Mouse (Mus musculus): Measurements from ENCODE around the gene B3gnt3. TPM values are rescaled to one million over a fixed set of nuclear protein-coding genes. Genes with fewer than 3 reads are reported as not detected.

B3gnt3 gene
- polyA plus RNA-seq, 1 experiment from 2014 or later = 0.56 TPM

DNA sequence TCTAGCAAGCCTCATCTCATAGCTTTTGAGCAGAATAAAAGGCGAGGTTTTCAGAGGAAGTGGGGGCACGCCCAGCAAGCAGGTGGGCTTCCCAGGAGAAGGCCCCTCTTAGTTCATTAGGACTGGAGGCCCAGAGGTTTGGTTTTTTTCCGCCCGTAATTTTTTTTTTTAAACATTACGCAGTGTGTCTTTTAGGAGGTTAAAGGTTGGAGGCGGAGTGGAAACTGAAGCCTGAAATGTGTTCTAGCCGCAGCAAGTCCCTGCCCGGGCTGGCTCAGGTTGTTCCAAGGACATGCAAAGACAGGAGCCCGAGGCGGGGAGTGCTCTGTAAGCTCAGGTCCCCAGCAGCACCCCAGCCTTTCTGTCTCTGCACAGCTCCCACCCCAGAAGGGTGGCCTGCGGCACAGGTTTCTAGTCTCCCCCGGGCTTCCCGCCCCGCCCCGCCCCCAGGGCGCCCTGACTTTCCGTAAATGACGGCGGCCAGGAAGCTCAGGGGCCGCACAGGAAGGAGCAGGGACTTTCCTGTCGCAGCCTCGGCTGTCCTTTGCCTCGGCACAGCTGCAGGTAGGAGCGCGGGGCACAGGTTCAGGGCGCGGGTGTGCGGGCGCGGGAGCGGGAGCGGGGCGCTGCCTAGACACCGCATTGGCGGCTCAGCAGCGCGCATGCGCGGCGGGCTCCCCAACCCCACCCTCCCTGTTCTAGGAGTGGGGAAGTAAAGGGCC lies 25.4 kb downstream of the B3gnt3 start, which contains the start of gene Jak3:
TSS of gene Jak3 (plus strand) at position 277 of the 722 bp plus-strand sequence.
- Histone ChIP-seq H3K9ac (replicated peaks) (peak within 1 kb of the TSS; percentile 63), H3K27ac (replicated peaks) (peak within 1 kb of the TSS; percentile 67)
- peak; percentile 66 for ATAC-seq (ENCODE audit: low FRiP score)

DNA sequence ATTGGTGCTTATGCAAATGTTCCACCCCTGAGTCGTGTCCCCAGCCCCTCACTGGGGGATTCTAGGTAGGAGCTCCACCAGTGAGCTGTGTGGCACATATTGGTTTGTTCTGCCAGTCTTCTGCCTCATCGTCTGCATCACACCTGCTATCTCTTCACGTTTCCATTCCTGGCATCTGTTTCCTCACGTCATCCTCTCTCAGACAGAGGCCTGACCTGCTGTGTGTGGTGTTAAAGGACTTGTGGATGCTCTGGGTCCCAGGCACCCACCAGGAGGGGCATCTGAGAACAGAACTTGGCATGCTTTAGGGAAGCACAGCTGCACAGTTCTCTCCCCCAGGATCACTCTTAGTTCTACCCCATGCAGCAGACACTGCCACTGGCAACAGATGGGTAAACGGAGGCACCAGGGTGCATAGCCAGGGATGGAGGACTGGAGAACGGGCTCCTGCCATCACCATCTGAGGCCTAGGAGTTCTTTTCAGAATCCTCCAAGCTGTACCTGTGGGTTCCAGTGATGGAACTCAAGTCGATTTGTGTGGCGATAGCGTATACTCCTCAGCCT lies 26.1 kb downstream of the B3gnt3 start:
- H3K4me2 ChIP-seq = peak overlapping the region; percentile 66
- H3K9ac ChIP-seq (replicated peaks) = peak overlapping the region; percentile 63; the same call in 1 of the 2 replicates
- H3K9me3 ChIP-seq (replicated peaks) = no peaks in the 10 kb centered on the region
- 30% methylated on average over 9 of the region's 9 CpGs for WGBS
- peak overlapping the region; percentile 51 for H3K4me3 ChIP-seq (replicated peaks)
- H3K27me3 ChIP-seq (replicated peaks) = peaks cover 48% of the 10 kb centered on the region
- H3K36me3 ChIP-seq = no peaks in the 10 kb centered on the region
- ATAC-seq (ENCODE audit: low FRiP score) = no peak
- peaks cover 31% of the 10 kb centered on the region for H3K4me1 ChIP-seq
- H3K27ac ChIP-seq (replicated peaks) = peak overlapping the region; percentile 67

More for the DNA sequence above, 25.4 kb downstream of the B3gnt3 start, which contains the start of gene Jak3:
- H3K4me2 ChIP-seq = peak within 1 kb of the TSS; percentile 66
- H3K9me3 ChIP-seq (replicated peaks) = no peaks in the 10 kb centered on the region
- peaks cover 55% of the 10 kb centered on the region for H3K27me3 ChIP-seq (replicated peaks)
- H3K36me3 ChIP-seq = no peaks in the 10 kb centered on the region
- H3K4me1 ChIP-seq = peaks cover 35% of the 10 kb centered on the region
- 4% methylated on average over 39 of the region's 40 CpGs for whole genome bisulfite sequencing
- H3K4me3 ChIP-seq (replicated peaks) = peak within 1 kb of the TSS; percentile 51

DNA sequence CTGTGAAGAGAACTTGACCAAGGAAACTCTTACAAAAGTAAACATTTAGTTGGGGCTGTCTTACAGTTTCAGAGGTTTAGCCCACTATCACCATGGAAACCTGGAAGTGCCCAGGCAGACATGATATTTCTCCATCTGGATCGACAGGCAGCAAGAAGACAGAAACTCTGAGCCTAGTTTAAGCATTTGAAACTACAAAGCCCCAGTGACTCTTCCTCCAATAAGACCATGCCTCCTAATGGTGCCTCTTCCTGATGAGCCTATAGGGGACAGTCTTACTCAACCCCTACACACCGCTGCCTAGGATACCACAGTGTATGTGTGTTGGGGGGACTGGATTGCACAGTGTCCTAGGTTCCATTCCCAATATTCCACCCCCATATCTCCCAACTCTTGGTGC lies 27.5 kb downstream of the B3gnt3 start:
- Histone ChIP-seq H3K9me3 (replicated peaks) (no peaks in the 10 kb centered on the region), H3K36me3 (no peaks in the 10 kb centered on the region), H3K27ac (replicated peaks) (no peak overlapping the region), H3K9ac (replicated peaks) (no peak overlapping the region), H3K4me1 (peaks cover 33% of the 10 kb centered on the region), H3K4me3 (replicated peaks) (no peak overlapping the region), H3K4me2 (no peak overlapping the region), H3K27me3 (replicated peaks) (peaks cover 33% of the 10 kb centered on the region)
- WGBS = 67% methylated on average over 2 of the region's 2 CpGs
- ATAC-seq (ENCODE audit: low FRiP score) = no peak

DNA sequence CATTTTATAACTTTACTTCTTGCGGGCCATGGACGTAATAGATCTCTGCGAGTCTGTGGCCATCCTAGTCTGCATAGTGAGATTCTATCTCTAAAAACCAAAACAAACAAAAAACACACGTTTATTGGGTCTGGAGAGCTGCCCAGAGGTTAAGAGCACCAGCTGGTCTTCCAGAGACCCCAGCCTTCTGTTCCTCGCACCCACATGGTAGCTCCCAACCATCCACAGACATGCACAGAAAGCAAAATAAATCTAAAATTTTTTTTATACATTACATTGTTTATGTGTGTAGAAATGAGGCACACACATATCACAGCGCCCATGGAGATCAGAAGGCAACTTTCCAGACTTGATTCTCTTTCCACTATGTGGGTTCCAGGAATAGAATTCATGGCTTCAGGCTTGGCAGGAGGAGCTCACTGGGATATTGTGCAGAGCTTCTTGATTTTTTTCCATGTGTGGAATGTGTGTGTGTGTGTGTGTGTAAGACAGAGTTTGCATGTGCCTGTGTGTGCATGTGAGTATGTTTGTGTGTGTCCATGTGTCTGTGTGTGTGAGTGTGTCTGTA lies 29.3 kb downstream of the B3gnt3 start:
- H3K4me3 ChIP-seq (replicated peaks) = peak overlapping the region; percentile 81
- peak overlapping the region; percentile 67 for H3K4me2 ChIP-seq
- WGBS = 62% methylated on average over 6 of the region's 6 CpGs
- H3K4me1 ChIP-seq = peaks cover 49% of the 10 kb centered on the region
- peak overlapping the region; percentile 92 for H3K27ac ChIP-seq (replicated peaks)
- H3K9ac ChIP-seq (replicated peaks) = peak overlapping the region; percentile 24
- no peaks in the 10 kb centered on the region for H3K36me3 ChIP-seq
- peaks cover 15% of the 10 kb centered on the region for H3K27me3 ChIP-seq (replicated peaks)
- no peak for ATAC-seq (ENCODE audit: low FRiP score)
- H3K9me3 ChIP-seq (replicated peaks) = no peaks in the 10 kb centered on the region

DNA sequence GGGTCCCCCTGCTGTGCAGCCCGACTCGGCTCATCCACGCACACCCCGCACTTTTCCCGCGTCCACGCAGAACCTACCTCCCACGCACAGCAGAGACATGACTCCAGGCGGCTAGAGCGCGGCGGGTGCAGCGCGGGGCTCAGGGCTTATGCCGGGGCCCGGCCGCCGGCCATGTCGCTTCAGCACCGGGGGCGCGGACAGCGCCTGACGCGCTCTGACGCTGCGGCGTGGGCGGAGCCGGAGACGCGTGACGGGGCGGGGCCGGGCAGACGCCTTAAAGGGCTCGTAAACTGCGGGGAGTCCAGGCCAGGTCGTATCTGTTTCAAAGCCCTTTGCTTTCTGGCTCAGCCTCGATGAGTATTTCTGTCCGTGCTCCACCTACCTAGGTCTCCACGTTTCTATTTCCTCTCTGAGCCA lies 30.0 kb downstream of the B3gnt3 start, which contains the start of gene Unc13a:
TSS of gene Unc13a (minus strand) at position 209 of the 417 bp plus-strand sequence.
- Histone ChIP-seq H3K36me3 (no peaks in the 10 kb centered on the region), H3K27me3 (replicated peaks) (peaks cover 9% of the 10 kb centered on the region; the same call in 1 of the 2 replicates), H3K4me1 (peaks cover 54% of the 10 kb centered on the region), H3K9ac (replicated peaks) (peak within 1 kb of the TSS; percentile 71), H3K4me2 (peak within 1 kb of the TSS; percentile 67), H3K4me3 (replicated peaks) (peak within 1 kb of the TSS; percentile 81), H3K9me3 (replicated peaks) (no peaks in the 10 kb centered on the region), H3K27ac (replicated peaks) (peak within 1 kb of the TSS; percentile 92)
- under 1% methylated on average over 42 of the region's 42 CpGs for WGBS
- peak; percentile 77 for ATAC-seq (ENCODE audit: low FRiP score)

DNA sequence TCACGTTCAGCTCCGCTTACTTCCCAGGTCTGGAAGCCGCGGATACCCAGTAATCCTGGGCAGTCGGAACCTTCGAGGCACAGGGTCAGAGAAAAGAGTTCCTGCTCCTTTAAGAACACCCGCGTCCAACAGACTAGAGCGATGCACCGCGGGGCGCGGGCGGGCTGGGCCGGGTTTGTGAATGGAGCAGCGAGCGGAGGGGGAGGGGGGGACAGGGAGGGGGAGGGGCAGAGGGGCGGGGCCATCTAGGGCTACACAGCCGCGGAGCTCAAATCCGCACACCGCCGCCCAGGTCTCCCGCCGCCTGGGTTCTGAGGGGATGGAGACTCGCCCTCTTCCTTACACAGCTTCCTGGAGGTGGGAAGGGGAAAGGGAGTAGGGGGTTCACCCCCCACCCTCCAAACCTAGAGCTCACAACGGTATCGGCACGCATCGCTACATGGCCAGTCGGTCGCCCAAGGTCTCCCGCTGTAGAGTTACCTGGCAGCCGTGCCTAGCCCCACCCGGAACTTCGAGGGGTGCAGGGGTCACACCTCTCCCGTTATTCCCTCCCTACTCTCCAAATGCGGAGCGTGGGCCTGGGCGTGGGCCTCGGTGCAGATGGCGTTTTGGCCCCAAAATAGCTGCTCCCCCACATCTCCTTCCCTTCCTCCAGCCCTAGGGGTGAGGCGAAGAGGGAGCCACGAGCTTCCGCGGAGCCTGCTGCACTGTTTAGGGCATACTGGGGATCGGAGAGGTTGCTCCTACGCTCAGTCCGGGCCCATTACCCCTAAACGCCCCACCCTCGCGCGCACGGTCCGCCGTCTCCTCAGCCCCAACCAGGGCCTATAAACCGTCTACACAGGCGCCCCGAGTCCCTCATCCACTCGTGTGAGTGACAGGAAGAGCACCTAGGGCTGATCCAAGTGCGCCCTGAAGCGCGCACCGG lies 30.7 kb downstream of the B3gnt3 start:
- under 1% methylated on average over 57 of the region's 64 CpGs for WGBS
- peak overlapping the region; percentile 71 for H3K9ac ChIP-seq (replicated peaks)
- H3K4me1 ChIP-seq = peaks cover 57% of the 10 kb centered on the region
- peak overlapping the region; percentile 81 for H3K4me3 ChIP-seq (replicated peaks)
- ATAC-seq (ENCODE audit: low FRiP score) = peak; percentile 76
- peak overlapping the region; percentile 67 for H3K4me2 ChIP-seq
- peaks cover 7% of the 10 kb centered on the region; the same call in 1 of the 2 replicates for H3K27me3 ChIP-seq (replicated peaks)
- H3K9me3 ChIP-seq (replicated peaks) = no peaks in the 10 kb centered on the region
- peak overlapping the region; percentile 92 for H3K27ac ChIP-seq (replicated peaks)
- no peaks in the 10 kb centered on the region for H3K36me3 ChIP-seq

DNA sequence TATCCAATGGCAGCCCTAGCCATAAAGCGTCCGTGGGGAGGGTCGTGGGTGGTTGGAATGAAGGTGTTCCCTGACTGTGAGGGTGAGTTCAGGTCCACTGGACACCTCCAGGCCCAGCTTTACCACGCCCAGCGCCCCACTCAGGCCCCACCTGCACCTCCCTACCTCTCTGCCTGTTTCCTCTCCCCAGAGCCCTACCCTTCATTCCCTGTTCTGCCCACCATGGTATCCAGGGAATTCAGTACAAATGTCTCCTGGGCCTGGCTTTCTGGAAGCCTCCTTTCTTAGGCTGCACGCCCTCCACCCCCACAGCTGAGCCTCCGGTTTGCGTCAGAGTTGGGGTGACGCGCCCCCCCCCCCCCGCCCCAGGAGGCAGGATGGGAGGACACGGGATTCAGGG lies 31.4 kb downstream of the B3gnt3 start:
- no peaks in the 10 kb centered on the region for H3K36me3 ChIP-seq

DNA sequence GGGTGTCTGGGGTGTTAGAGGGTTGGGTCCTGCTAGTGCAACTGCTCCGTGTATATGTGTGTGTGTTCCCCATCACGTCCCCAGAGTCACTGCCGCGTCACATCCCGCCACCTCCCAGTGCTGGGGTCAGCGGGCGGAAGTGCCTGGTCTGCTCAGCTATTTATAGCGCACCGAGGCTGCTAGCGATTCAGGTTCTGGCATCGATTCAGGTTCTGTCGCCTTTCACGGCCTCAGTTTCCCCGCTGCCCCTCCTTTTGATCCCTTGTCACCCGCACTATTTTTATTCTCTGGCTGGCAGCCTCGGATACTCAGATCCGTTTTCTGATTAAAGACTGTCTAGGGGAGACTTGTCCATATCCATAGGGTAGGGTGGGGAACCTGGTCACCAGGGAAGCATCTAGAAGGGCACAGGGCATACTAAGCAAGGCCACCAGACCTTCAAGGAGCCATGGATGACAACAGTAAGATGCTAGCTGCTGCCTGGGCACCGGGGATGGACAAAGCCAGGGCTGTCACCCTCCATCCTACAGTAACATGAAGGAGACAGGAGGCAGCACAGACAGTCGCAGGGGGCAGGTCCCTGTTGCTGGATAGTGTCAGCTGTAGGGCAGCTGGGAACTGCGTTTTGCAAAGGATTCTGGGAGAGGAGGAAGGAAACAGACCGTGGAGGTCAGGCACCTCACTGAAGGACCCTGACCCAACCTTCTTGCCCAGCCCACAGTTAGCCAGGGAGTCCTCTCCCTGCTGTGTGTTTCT lies 33.2 kb downstream of the B3gnt3 start:
- H3K4me2 ChIP-seq = peak overlapping the region; percentile 46
- WGBS = 3% methylated on average over 21 of the region's 21 CpGs
- H3K36me3 ChIP-seq = peaks cover 9% of the 10 kb centered on the region; the same call in 1 of the 2 replicates
- 0 out of 2 replicates have a peak overlapping the region, but pooled peaks have one; percentile 68 for H3K27ac ChIP-seq (replicated peaks)
- no peaks in the 10 kb centered on the region; the same call in 1 of the 2 replicates for H3K27me3 ChIP-seq (replicated peaks)
- H3K4me3 ChIP-seq (replicated peaks) = peak overlapping the region; percentile 3
- H3K9ac ChIP-seq (replicated peaks) = 0 out of 2 replicates have a peak overlapping the region, but pooled peaks have one; percentile 3
- H3K9me3 ChIP-seq (replicated peaks) = no peaks in the 10 kb centered on the region
- no peak for ATAC-seq (ENCODE audit: low FRiP score)
- H3K4me1 ChIP-seq = peaks cover 55% of the 10 kb centered on the region

More for the DNA sequence above, 31.4 kb downstream of the B3gnt3 start:
- H3K4me2 ChIP-seq = peak overlapping the region; percentile 67
- peak overlapping the region; percentile 92 for H3K27ac ChIP-seq (replicated peaks)
- H3K4me3 ChIP-seq (replicated peaks) = peak overlapping the region; percentile 81
- no peaks in the 10 kb centered on the region for H3K9me3 ChIP-seq (replicated peaks)
- peaks cover 55% of the 10 kb centered on the region for H3K4me1 ChIP-seq
- 12% methylated on average over 10 of the region's 12 CpGs for WGBS
- peaks cover 1% of the 10 kb centered on the region; the same call in 1 of the 2 replicates for H3K27me3 ChIP-seq (replicated peaks)
- ATAC-seq (ENCODE audit: low FRiP score) = peak; percentile 13
- H3K9ac ChIP-seq (replicated peaks) = peak overlapping the region; percentile 71

DNA sequence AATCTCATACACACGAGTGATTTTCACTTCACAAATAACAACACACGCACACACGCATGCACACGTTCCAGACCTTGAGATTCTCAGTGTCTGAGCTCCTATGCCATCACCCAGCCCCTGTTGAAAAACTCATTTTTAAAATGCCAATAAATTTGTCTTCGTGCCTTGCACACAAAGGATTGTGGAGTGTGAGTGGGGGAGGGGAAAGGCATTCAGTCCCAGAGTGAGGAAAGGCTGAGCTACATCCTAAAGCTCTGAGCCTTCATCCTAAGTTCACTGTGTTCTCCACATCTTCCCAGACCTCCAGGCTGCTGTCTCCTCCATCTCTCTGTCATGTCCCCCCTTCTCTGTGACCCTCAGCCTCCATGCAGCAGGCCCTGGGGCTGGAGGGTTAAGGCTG lies 34.3 kb downstream of the B3gnt3 start:
- 21% methylated on average over 5 of the region's 5 CpGs for WGBS
- Histone ChIP-seq H3K36me3 (peaks cover 21% of the 10 kb centered on the region; the same call in 1 of the 2 replicates), H3K27ac (replicated peaks) (peak overlapping the region; percentile 68), H3K27me3 (replicated peaks) (peaks cover 7% of the 10 kb centered on the region), H3K4me3 (replicated peaks) (no peak overlapping the region), H3K4me1 (peaks cover 51% of the 10 kb centered on the region), H3K9me3 (replicated peaks) (no peaks in the 10 kb centered on the region), H3K4me2 (peak overlapping the region; percentile 46), H3K9ac (replicated peaks) (no peak overlapping the region)
- ATAC-seq (ENCODE audit: low FRiP score) = no peak

DNA sequence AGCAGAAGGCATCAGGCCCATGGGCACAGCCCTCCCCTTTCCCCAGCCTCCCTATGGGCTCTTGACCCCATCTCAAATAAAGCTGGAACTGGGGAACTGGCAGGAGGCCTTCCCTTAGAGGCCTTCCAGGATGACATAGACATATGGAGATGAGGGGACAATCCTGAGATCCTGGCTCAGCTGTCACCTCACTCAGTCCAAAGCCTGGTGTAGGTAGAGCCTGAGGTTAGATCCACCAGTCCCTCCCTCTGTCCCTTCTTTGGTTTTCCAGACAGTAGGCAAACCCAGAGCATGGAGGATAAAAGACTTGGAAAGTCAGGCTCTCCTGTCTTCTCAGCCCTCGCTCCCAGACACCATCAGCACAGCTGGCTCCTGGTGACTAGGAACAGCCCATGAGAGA lies 34.7 kb downstream of the B3gnt3 start:
- Histone ChIP-seq H3K27ac (replicated peaks) (peak overlapping the region; percentile 68), H3K4me1 (peaks cover 47% of the 10 kb centered on the region), H3K27me3 (replicated peaks) (peaks cover 9% of the 10 kb centered on the region), H3K9ac (replicated peaks) (no peak overlapping the region), H3K9me3 (replicated peaks) (no peaks in the 10 kb centered on the region), H3K4me2 (peak overlapping the region; percentile 46), H3K36me3 (peaks cover 24% of the 10 kb centered on the region; the same call in 1 of the 2 replicates), H3K4me3 (replicated peaks) (no peak overlapping the region)
- WGBS = 14% methylated on average over 1 of the region's 1 CpGs
- ATAC-seq (ENCODE audit: low FRiP score) = no peak

Data from neural tube, embryonic 15.5 days (tissue).